Mouse (Mus musculus): Measurements from ENCODE around the gene Aox2.
"Not testable (repeated sequence)": the region's sequence is repeated elsewhere in the genome, so short reads cannot be mapped to it uniquely, and the experiment has no call there.

The Aox2 gene

GRCm38 (mm10) chr1:58353238-58353893, 75.2 kb downstream of the Aox2 start:
- no peak for DNase-seq

DNA sequence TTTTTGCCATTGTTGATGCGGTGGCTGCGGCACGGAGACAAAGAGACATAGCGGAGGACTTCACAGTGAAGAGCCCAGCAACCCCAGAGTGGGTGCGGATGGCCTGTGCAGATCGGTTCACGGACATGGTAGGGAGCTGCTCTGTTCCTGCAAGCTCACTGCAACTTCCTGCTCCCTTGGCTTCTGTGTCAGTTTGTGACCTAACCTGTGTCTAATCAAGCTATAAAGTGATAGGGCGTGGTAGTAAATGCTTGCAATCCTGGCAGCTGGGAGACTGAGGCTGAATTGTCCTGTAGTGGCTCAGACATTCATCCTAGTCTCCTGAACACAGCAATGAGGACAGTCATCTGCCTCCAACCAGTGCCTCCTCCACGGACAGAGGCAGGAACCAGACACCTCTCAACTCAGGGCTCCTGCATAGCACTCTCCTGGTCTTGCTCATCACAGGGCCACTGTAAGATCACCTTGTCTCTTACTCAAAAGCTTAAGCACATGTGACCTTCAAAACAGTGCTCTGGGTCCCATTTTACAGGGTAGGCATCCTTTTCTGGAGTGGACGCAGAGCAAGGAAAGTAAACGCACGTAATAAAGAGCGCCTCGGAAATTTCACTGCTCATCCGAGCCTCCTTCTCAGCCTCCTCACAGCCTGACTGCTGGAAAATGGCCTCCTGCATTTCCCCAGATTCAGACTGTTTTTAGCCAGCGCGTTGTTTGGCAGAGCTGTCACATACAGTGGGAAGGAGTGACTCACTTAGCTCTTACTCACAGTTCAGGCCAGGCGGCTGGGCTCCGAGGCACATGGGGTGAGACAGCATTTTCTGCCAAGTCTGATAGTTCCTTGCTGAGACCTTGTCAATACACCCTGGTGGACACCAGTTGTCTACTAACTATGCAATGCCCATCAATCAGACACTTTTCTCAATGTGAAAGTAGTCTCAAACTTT, 81.1 kb downstream of the Aox2 start:
- DNase-seq = no peak

- no peak for DNase-seq
Measured at GRCm38 (mm10) chr1:58362296-58362695, 84.2 kb downstream of the Aox2 start.

- no peak for DNase-seq
Measured at GRCm38 (mm10) chr1:58364551-58364950, 86.4 kb downstream of the Aox2 start.

- DNase-seq = no peak
Measured at GRCm38 (mm10) chr1:58365829-58366228, 87.7 kb downstream of the Aox2 start.

- no peak for DNase-seq
Measured at GRCm38 (mm10) chr1:58366737-58367471, 88.8 kb downstream of the Aox2 start.

GRCm38 (mm10) chr1:58369716-58370115, 91.6 kb downstream of the Aox2 start:
- no peak for DNase-seq

- DNase-seq = not testable (repeated sequence)
Measured at GRCm38 (mm10) chr1:58374266-58374665, 96.1 kb downstream of the Aox2 start.

DNA sequence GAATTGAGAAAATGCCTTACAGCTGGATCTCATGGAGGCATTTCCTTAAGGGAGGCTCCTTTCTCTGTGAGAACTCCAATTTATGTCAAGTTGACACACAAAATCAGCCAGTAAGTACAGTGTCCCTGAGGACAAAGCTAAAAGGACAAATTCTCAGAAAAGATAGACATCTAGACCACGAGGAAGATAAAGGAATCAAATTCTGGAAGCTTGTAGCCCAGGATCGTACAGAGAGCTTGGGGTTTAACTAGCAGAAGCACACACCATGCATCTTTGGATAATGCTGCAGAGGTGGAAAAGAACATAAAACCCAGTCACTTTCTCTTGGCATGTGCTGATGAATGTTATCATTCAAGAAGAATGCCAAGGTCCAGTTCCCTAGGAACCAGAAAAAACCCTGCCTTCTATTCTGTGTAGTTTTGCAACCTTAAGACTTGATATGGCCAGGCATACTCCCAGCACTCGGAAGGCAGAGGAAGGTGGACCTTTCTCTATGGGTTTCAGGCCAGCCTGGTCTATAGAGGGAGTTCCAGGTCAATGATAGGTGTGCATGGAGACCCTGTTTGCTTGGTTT, 97.5 kb downstream of the Aox2 start:
- no peak for DNase-seq

DNA sequence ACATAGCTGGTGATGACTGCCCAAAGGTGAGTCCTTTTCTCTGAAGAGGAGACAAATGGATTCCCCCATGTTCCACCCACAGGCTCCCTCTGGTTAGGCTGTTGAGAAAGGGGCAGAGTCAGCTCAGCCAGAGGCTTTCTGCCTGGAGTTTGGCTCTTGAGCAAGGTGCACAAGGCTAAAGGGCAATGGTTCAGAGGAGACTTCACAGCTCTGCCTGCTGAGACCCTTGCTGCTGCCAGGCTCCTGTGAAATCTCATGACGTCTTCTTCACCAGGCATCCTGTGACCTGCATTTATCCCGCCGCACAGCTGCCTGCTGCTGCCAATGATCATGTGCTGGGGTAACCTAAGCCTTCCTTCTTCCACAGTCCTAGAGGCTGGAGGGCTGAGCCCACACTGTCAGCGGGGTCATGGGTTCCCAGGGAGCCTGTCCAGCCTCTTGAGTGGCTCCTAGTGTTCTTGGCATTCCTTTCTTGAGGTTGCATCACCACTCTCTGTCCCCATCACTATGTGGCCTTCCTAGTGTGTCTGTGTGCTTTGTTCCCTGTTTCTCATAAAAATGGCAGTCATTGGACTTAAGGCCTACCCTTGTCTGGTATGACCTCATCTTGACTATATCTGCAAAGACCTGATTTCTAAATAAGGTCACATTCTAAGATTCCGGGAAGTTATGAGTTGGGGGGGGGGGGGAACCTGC, 104.6 kb downstream of the Aox2 start:
- DNase-seq = no peak

DNA sequence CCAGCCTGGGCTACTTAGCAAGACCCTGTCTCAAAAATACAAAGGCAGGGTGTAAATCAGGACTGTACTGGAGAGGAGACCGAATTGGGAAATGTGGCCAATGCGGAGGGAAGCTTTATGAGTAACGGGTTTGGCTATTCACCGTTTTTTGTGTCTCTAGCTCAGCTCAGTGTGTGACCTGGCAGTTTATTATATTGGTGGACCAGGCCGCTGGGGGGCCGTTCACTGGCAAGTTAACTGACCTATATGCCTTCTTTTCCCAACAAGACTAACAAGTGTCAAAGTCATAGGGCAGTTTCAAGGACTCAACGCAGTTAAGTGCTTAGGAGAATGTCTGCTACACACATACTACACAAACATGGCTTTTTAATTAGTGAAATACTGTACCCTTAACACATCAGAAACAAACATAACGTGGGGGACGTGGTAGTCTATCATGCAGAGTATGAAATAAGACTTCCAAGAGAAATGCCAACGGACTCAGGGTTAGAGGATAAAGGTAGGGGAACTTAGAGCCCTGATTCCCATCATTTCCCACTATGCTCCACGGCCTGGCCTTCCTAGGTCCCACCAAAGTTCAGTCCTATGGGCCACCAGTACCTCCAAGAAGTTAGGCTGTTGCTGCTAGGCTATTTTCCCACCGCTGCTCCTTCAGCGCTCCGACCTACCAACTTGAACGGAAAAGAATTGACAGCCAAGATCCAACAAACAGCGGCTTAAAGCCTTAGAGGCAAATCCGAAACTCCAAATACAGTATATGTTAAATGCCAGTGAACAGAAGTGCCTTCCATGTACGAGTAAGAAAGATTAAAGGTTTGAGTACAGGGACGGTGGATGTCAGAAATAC, 113.5 kb downstream of the Aox2 start:
- DNase-seq = no peak

DNA sequence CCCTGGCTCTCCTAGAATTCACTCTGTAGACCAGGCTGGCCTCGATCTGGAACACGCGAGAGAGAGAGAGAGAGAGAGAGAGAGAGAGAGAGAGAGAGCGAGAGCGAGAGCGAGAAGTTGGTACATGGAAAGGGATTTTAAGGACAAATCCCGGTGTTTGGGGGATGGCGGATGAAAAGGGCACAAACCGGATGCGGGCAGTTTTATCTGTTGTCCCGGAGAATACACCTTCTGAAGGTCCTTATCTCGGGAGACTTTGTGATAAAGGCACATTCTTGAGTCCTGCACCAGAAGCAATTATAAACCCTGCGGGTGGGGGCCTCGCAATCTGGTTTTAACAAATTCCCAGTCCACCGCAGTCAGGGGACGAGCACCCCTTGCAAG, 114.1 kb downstream of the Aox2 start:
- no peak for DNase-seq

DNA sequence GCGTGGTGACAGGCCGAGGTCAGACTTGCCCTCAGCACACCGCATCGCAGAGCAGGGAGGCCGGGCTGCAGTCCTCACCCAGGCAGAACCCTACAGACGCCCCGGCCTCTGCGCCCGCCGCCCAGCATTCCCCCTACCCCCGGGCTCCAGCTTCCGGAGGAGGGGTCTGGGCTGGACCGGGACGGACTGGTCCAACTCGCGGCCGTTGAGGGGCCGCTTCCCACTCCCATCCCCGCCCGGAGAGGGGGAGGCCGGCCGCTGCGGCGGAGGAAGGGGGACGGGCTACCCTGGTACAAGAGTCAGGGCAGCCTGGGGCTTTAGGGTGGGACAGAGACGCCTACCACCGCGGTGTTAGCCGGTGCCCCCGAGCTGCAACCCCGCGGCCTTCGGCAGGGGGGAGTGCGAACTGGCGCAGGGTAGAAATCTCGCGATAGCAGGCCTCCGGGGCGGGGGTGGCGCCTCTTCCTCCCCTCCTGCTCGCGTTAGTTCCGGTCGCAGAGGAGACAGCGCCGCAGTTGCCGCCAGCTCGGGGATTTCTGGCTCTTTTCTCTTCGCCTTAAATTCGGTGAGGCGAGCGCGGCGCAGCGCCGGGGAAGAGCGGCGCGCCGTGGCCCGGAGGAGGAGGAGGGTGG, 114.6 kb downstream of the Aox2 start, which contains the start of gene Bzw1:
Gene Bzw1, plus strand, starts transcription at position 247 of the 632 bp plus-strand sequence.
- DNase-seq = peak; percentile 96

DNA sequence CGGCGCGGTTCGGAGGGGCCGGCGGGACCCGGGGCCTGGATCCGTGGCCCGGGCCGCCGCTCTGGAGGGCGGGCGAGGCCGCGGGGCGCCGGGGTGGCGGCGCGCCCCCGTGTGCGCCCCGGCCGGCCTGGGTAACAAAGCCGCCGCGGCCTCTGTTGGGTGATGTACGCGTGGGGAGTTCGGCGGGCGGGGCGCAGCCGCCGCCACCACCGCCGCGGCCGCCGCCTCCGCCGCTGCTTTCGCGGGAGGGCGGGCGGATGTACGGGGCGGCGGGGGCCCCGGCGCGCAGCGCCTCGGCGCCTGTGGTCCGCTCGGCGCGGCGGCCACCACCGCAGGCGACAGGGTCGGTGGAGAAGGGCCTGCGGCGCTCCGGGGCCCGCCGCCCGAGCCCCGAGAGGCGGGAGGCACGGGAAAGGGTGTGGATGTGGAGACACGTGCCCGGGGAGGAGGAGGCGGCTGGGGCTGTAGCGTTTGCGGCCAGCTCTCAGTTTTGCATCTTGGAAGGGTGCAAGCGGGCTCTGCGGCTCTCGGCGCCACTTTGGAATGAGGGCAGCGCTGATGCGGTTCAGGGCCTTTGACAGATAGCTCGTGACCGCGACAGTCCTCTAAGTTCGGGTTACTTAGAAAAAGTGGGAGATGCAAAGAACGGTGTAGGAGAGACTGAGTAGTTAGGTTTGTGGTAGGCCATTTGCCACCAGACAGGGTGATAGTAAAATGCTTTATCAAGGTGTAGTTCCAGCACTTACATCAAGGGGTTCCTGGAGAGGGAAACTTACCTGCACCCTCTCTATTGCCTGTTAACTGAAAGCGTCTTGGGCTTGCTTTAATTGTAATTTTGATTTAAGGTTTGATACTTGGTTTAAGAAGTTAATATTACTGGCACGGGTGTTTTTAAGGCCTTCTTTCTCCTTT, 115.4 kb downstream of the Aox2 start:
- peak; percentile 67 for DNase-seq

GRCm38 (mm10) chr1:58395341-58395740, 117.2 kb downstream of the Aox2 start:
- DNase-seq = no peak

DNA sequence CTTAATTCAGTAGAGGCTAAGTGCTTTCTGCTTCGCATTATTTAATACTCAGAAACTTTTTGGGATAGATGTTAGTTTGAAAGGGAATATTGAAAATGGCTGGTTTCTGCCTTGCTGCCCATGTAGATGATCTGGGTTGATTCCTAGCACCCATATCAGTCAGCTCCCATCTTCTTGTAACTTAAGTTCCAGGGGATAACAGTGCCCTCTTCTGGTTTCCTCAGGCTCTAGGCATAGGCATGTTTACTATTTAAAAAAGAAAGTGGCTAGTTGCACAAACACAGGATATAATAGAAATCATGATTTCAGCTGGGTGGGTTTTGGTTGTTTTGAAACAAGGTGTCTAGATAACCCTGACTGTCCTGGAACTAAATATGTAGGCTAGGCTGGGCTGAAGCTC, 118.1 kb downstream of the Aox2 start:
- DNase-seq = no peak

GRCm38 (mm10) chr1:58397731-58398130, 119.6 kb downstream of the Aox2 start:
- no peak for DNase-seq

DNA sequence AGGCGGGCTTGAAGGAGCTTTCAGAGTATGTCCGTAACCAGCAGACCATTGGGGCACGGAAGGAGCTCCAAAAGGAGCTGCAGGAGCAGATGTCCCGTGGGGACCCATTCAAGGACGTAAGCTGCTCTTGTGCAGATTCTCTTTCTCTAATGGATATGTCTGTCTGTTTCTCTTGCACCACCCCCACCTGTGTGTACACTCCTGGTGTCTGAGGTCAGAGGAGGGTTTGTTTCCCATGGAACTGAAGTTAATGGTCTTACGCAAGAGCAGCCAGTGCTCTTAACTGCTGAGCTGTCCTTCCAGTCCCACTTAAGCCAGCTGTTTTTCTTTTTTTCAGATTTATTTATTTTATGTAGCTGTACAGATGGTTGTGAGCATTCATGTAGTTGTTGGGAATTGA, 123.3 kb downstream of the Aox2 start:
- DNase-seq = no peak

- DNase-seq = no peak
Measured at GRCm38 (mm10) chr1:58403745-58404144, 125.6 kb downstream of the Aox2 start.

DNA sequence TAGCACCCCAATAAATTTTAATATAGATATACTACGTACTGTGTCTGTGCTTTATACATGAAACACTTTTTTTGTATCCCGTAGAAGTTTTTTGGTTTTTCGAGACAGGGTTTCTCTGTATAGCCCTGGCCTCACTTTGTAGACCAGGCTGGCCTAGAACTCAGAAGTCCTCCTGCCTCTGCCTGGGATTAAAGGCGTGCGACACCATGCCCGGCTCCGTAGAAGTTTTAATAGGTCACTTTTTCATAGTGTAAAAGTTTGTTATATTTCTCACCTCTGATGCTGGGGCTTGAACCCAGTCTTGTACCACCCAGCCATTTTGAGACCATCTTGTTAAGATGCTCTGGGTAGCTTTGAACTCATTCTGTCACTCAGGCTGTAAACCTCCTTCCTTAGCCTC, 129.2 kb downstream of the Aox2 start:
- no peak for DNase-seq
